Mouse (Mus musculus) forebrain, embryonic 16.5 days (tissue): ENCODE measurements around the gene Lzts3. TPM values are rescaled to one million over a fixed set of nuclear protein-coding genes. Genes with fewer than 3 reads are reported as not detected.

Source experiments
- ATAC-seq: fragments of 200-750 bp; cut with Nextera tagmentation; 2 replicates; pipeline ENCODE4 v1.8.0; 2017; ENCODE audit warnings: mild to moderate bottlenecking, moderate library complexity
- H3K27ac ChIP-seq: fragments of 300-500 bp; sonication (generic); 2 replicates; pipeline ENCODE4 v1.5.1; 2014; ENCODE audit warnings: low read length, control low read depth
- H3K27me3 ChIP-seq: fragments of 300-500 bp; sonication (generic); replicated peaks from 2 replicates; pipeline ENCODE4 v1.6.1; 2014; ENCODE audit warnings: low read length; ENCODE audit not compliant: control insufficient read depth, insufficient read depth
- H3K36me3 ChIP-seq: fragments of 300-500 bp; sonication (generic); 2 replicates; pipeline ENCODE4 v1.6.1; 2014; ENCODE audit not compliant: control insufficient read depth, insufficient read depth
- H3K4me1 ChIP-seq: fragments of 300-500 bp; sonication (generic); replicated peaks from 2 replicates; pipeline ENCODE4 v1.6.1; 2014; ENCODE audit warnings: low read length; ENCODE audit not compliant: control insufficient read depth, insufficient read depth
- H3K4me2 ChIP-seq: fragments of 300-500 bp; sonication (generic); 2 replicates; pipeline ENCODE4 v1.6.1; 2014; ENCODE audit warnings: mild to moderate bottlenecking, low read length, control low read depth
- H3K4me3 ChIP-seq: fragments of 300-500 bp; sonication (generic); replicated peaks from 2 replicates; pipeline ENCODE4 v1.5.1; 2014; ENCODE audit warnings: mild to moderate bottlenecking, low read length, control low read depth
- H3K9ac ChIP-seq: fragments of 300-500 bp; sonication (generic); replicated peaks from 2 replicates; pipeline ENCODE4 v1.6.1; 2014; ENCODE audit warnings: low read depth, low read length, control low read depth
- H3K9me3 ChIP-seq: fragments of 300-500 bp; sonication (generic); 2 replicates; pipeline ENCODE4 v1.6.1; 2016; ENCODE audit warnings: low read length; ENCODE audit not compliant: control insufficient read depth
- WGBS: fragments of 180-500 bp; shearing (Covaris S2); extraction: QIAGEN DNeasy Blood & Tissue Kit; methylation state at CpG from one replicate; pipeline ENCODE4 v1.1.7; 2014; 5-methylcytosine and 5-hydroxymethylcytosine counted together
- polyA plus RNA-seq: library from polyadenylated mRNA; unstranded; fragments of >200 nt; fragmentation: Nextera tagmentation; extraction: Ambion mirVana; gene quantifications from 2 replicates; pipeline ENCODE4 v1.2.1, GENCODE M21; 2015

Lzts3 gene
- polyA plus RNA-seq, 1 experiment from 2014 or later = 11.3 TPM

DNA sequence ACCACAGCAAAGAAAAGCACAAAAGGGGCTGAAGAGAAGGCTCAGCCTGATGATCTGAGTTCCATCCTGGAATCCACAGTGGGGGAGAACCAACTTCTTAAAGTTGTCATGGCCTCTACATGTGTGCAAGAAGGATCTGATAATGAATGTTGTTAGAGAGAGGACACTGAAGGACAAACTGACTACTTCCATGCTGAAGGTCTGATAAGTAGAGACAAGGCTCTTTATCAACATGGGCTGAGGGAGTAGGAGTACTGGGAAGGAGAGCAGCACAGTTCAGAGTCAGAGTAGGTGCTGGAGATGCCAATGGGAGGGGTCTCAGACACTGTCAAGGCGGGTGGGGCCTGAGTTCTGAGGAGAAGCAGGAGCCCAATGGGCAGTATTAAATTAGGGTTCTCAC lies 47.0 kb downstream of the Lzts3 start:
- ATAC-seq = no peak
- Histone ChIP-seq H3K36me3 (peaks cover 12% of the 10 kb centered on the region), H3K27me3 (no peaks in the 10 kb centered on the region), H3K4me2 (no peak overlapping the region), H3K9me3 (no peaks in the 10 kb centered on the region), H3K4me3 (no peak overlapping the region), H3K4me1 (no peaks in the 10 kb centered on the region), H3K9ac (no peak overlapping the region), H3K27ac (no peak overlapping the region)
- whole genome bisulfite sequencing = 90% methylated on average over 1 of the region's 1 CpGs

DNA sequence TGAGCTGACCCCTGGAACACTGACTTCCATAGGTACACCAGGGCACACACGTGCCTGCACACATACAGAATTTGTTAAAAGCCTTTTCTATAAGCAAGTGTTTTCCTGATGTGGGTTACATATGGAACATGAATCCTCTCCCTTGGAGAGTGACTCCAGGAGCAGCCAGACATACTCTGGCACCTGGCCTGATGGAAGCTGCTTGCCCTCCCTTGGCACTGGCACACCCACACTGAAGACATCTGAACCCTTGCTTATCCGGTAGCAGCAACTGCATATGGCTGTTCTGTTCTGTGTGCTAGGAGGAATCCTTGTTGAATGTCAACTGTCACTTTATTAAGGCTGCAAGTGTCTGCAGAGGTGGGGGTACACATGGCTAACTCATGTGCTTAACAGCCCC lies 51.6 kb downstream of the Lzts3 start:
- WGBS = 92% methylated on average over 2 of the region's 2 CpGs

GRCm38 (mm10) chr2:130589761-130590160 lies 52.8 kb downstream of the Lzts3 start:
- Histone ChIP-seq H3K27me3 (no peaks in the 10 kb centered on the region), H3K4me1 (no peaks in the 10 kb centered on the region), H3K9ac (no peak overlapping the region), H3K4me2 (no peak overlapping the region), H3K27ac (no peak overlapping the region), H3K4me3 (no peak overlapping the region), H3K36me3 (peaks cover 5% of the 10 kb centered on the region; the same call in 1 of the 2 replicates), H3K9me3 (no peaks in the 10 kb centered on the region)
- ATAC-seq = no peak
- 91% methylated on average over 2 of the region's 2 CpGs for WGBS

More for the DNA sequence above, 51.6 kb downstream of the Lzts3 start:
- no peaks in the 10 kb centered on the region for H3K4me1 ChIP-seq
- H3K4me3 ChIP-seq = no peak overlapping the region
- H3K27ac ChIP-seq = no peak overlapping the region
- peaks cover 5% of the 10 kb centered on the region for H3K36me3 ChIP-seq
- H3K27me3 ChIP-seq = no peaks in the 10 kb centered on the region
- H3K9ac ChIP-seq = no peak overlapping the region
- no peaks in the 10 kb centered on the region for H3K9me3 ChIP-seq
- no peak overlapping the region for H3K4me2 ChIP-seq
- no peak for ATAC-seq

- Histone ChIP-seq H3K27me3 (no peaks in the 10 kb centered on the region), H3K36me3 (peaks cover 5% of the 10 kb centered on the region; the same call in 1 of the 2 replicates), H3K4me2 (no peak overlapping the region), H3K27ac (no peak overlapping the region), H3K4me3 (no peak overlapping the region), H3K9ac (no peak overlapping the region), H3K9me3 (no peaks in the 10 kb centered on the region), H3K4me1 (no peaks in the 10 kb centered on the region)
- 48% methylated on average over 4 of the region's 4 CpGs for WGBS
- ATAC-seq = no peak
Observed at GRCm38 (mm10) chr2:130589157-130589556, 53.4 kb downstream of the Lzts3 start.

DNA sequence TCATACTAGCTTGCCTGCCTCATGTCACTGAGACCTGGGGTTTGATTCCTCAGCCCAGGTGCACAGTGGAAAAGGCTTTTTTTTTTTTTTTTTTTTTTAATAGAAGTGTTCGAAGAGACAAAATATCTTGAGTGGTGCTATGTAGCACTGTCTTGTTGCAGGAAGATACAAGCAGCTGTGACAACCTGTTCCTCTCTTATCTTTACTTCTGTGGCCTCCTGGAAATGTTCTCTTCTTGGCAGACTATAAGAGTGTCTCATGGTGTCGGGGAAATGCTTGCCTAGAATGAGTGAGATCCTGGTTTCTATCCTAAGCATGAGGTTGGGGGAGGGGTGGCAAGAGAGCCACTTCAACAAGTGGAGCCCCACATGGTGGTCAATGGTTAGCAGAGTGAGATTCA lies 54.2 kb downstream of the Lzts3 start:
- Histone ChIP-seq H3K4me1 (no peaks in the 10 kb centered on the region), H3K9ac (no peak overlapping the region), H3K4me3 (no peak overlapping the region), H3K36me3 (peaks cover 5% of the 10 kb centered on the region; the same call in 1 of the 2 replicates), H3K4me2 (no peak overlapping the region), H3K27me3 (peaks cover 2% of the 10 kb centered on the region; the same call in 1 of the 2 replicates), H3K9me3 (no peaks in the 10 kb centered on the region), H3K27ac (no peak overlapping the region)
- ATAC-seq = no peak
- 89% methylated on average over 2 of the region's 2 CpGs for WGBS

DNA sequence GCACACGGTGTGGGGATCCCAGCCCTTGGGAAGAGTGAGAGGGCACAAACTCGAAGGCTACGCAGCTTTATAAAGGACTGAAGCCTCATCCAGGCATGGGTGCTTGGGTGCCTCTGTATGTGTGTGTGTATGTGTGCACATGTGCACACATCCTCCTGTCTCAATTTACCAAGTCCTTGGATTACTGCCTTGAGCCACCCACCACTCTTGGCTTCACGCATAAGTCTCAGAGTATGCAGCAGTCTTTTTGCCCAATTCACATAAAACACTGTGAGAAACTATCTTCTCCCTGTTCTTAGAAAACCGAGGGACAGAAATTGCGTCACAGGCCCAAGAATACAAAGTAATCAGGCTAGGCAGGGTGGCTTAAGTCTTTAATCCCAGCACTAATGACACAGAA lies 56.6 kb downstream of the Lzts3 start:
- ATAC-seq = no peak
- no peak overlapping the region for H3K4me2 ChIP-seq
- no peaks in the 10 kb centered on the region for H3K9me3 ChIP-seq
- H3K4me1 ChIP-seq = peaks cover 1% of the 10 kb centered on the region
- no peak overlapping the region for H3K9ac ChIP-seq
- WGBS = 83% methylated on average over 6 of the region's 6 CpGs
- H3K27ac ChIP-seq = no peak overlapping the region
- no peak overlapping the region for H3K4me3 ChIP-seq
- peaks cover 25% of the 10 kb centered on the region for H3K27me3 ChIP-seq
- H3K36me3 ChIP-seq = peaks cover 3% of the 10 kb centered on the region; the same call in 1 of the 2 replicates

GRCm38 (mm10) chr2:130583902-130584560 lies 58.6 kb downstream of the Lzts3 start:
- WGBS = 76% methylated on average over 10 of the region's 10 CpGs
- Histone ChIP-seq H3K27me3 (peaks cover 44% of the 10 kb centered on the region), H3K9me3 (no peaks in the 10 kb centered on the region)

More at GRCm38 (mm10) chr2:130583902-130584560, 58.6 kb downstream of the Lzts3 start:
- ATAC-seq = no peak
- H3K4me1 ChIP-seq = peaks cover 10% of the 10 kb centered on the region
- no peak overlapping the region for H3K27ac ChIP-seq
- no peak overlapping the region for H3K4me3 ChIP-seq
- H3K4me2 ChIP-seq = no peak overlapping the region
- H3K9ac ChIP-seq = no peak overlapping the region
- no peaks in the 10 kb centered on the region for H3K36me3 ChIP-seq

Other genes starting within 250 kb of the Lzts3 start
- 18.1 and 19.0 TPM in 2 replicates for gene Cpxm1, start 245.2 kb downstream of the Lzts3 start, polyA plus RNA-seq
- gene Gm28372, start 237.6 kb downstream of the Lzts3 start, polyA plus RNA-seq = not detected in 2 replicates
- 0.73 and 0.86 TPM in 2 replicates for gene 1700020A23Rik, start 237.5 kb downstream of the Lzts3 start, polyA plus RNA-seq
- gene Tmem239, start 236.3 kb downstream of the Lzts3 start, polyA plus RNA-seq = 0.27 TPM in 1 of 2 replicates, not detected in the other
- 134 and 138 TPM in 2 replicates for gene Vps16, start 218.5 kb downstream of the Lzts3 start, polyA plus RNA-seq
- 17.3 and 17.8 TPM in 2 replicates for gene Pced1a, start 218.1 kb downstream of the Lzts3 start, polyA plus RNA-seq
- 152 and 160 TPM in 2 replicates for gene Ptpra, start 192.5 kb downstream of the Lzts3 start, polyA plus RNA-seq
- 76.3 and 86.2 TPM in 2 replicates for gene Mrps26, start 79.1 kb downstream of the Lzts3 start, polyA plus RNA-seq
- gene Oxt, start 66.6 kb downstream of the Lzts3 start, polyA plus RNA-seq = 2.4 TPM in 1 of 2 replicates, not detected in the other
- 4.7 and 23.5 TPM in 2 replicates for gene Avp, start 60.2 kb downstream of the Lzts3 start, polyA plus RNA-seq
- gene Fastkd5, start 12.8 kb downstream of the Lzts3 start, polyA plus RNA-seq = 12.5 and 17.2 TPM in 2 replicates
- gene Ubox5, start 12.8 kb downstream of the Lzts3 start, polyA plus RNA-seq = 13.7 and 14.7 TPM in 2 replicates
- gene Ddrgk1, start 21.9 kb upstream of the Lzts3 start, polyA plus RNA-seq = 57.1 and 62.3 TPM in 2 replicates
- 117 and 124 TPM in 2 replicates for gene Itpa, start 24.8 kb upstream of the Lzts3 start, polyA plus RNA-seq
- gene Slc4a11, start 54.7 kb upstream of the Lzts3 start, polyA plus RNA-seq = 0.86 and 1.8 TPM in 2 replicates